Comparison of ENCODE assay signal across 8 mouse cellular contexts in genomic region chr7:29505337-29506318, GRCm38 (mm10). TPM values are rescaled to one million over a fixed set of nuclear protein-coding genes. Genes with fewer than 3 reads are reported as not detected.
DNase-seq lines count a peak whose midpoint lies in the region; ATAC-seq and TF ChIP-seq lines count a peak whose summit lies in the region.

No protein-coding gene starts in this region.

- DNase-seq in heart, adult 2 months = no peak
- DNase-seq in heart, embryonic 10.5 days (ENCODE audit: low spot score) = no peak
- peak; percentile 77 for DNase-seq in embryonic facial prominence, embryonic 14.5 days (ENCODE audit: low spot score)
- peak; percentile 68 for DNase-seq in lung, postnatal 10 days
- no peak for DNase-seq in thymus, postnatal 36 days
- no peak for DNase-seq in layer of hippocampus, adult 9-10 months (ENCODE audit: low spot score)
- DNase-seq in thymus, adult 2 months = no peak

- H3K79me2 ChIP-seq in heart, adult 2 months (replicated peaks; ENCODE audit: control insufficient read depth, insufficient read depth, low read length) = peaks cover 2% of the 10 kb centered on the region

- intact Hi-C loops in heart, adult 2 months (cut with DNase I) = no loop called here

- peak; percentile 86 for ATAC-seq in embryonic facial prominence, embryonic 14.5 days (ENCODE audit: low read depth)
- ATAC-seq in kidney, embryonic 15.5 days (replicated peaks; ENCODE audit: low FRiP score) = peak; percentile 91

- TF ChIP-seq EP300 in heart, adult 2 months (IDR thresholded peaks at IDR 0.05; ENCODE audit: insufficient read depth, low read depth, low read length) = no peak

- no peak overlapping the region for H3K27ac ChIP-seq in heart, adult 2 months
- no peak overlapping the region for H3K27ac ChIP-seq in heart, embryonic 10.5 days
- peak overlapping the region; percentile 58 for H3K27ac ChIP-seq in embryonic facial prominence, embryonic 14.5 days (replicated peaks; ENCODE audit: low read depth, low read length)
- H3K27ac ChIP-seq in kidney, embryonic 15.5 days = peak overlapping the region; percentile 89
- H3K27ac ChIP-seq in thymus, adult 2 months (ENCODE audit: control insufficient read depth, insufficient read depth, low read length) = no peak overlapping the region

- H3K4me1 ChIP-seq in heart, adult 2 months (ENCODE audit: control insufficient read depth, insufficient read depth, low read length) = peaks cover 2% of the 10 kb centered on the region
- peaks cover 39% of the 10 kb centered on the region for H3K4me1 ChIP-seq in heart, embryonic 10.5 days
- H3K4me1 ChIP-seq in embryonic facial prominence, embryonic 14.5 days (ENCODE audit: control insufficient read depth, insufficient read depth, low read length) = peaks cover 15% of the 10 kb centered on the region
- H3K4me1 ChIP-seq in kidney, embryonic 15.5 days = peaks cover 63% of the 10 kb centered on the region
- H3K4me1 ChIP-seq in thymus, adult 2 months (replicated peaks; ENCODE audit: control insufficient read depth, insufficient read depth, low read length) = peaks cover 16% of the 10 kb centered on the region; the same call in 1 of the 2 replicates

- no peak for TF ChIP-seq CTCF in heart, adult 2 months (IDR thresholded peaks at IDR 0.05)
- TF ChIP-seq CTCF in thymus, adult 2 months (IDR thresholded peaks at IDR 0.05; ENCODE audit: borderline replicate concordance, control insufficient read depth, extremely low read depth, insufficient read depth, low read length, poor library complexity) = no peak

- 47% methylated on average over 18 of the region's 18 CpGs for WGBS in heart, adult 2 months
- 34% methylated on average over 18 of the region's 18 CpGs for WGBS in heart, embryonic 10.5 days
- 17% methylated on average over 18 of the region's 18 CpGs for WGBS in embryonic facial prominence, embryonic 14.5 days
- WGBS in kidney, embryonic 15.5 days = 37% methylated on average over 18 of the region's 18 CpGs
- WGBS in thymus, adult 2 months = 58% methylated on average over 18 of the region's 18 CpGs

- peak overlapping the region; percentile 24 for H3K4me2 ChIP-seq in embryonic facial prominence, embryonic 14.5 days (ENCODE audit: low read depth, low read length)
- peak overlapping the region; percentile 40 for H3K4me2 ChIP-seq in kidney, embryonic 15.5 days

- H3K27me3 ChIP-seq in heart, adult 2 months (ENCODE audit: control insufficient read depth, insufficient read depth, low read length) = no peaks in the 10 kb centered on the region
- H3K27me3 ChIP-seq in heart, embryonic 10.5 days (ENCODE audit: insufficient read depth, poor library complexity, severe bottlenecking) = peaks cover 91% of the 10 kb centered on the region
- H3K27me3 ChIP-seq in embryonic facial prominence, embryonic 14.5 days (replicated peaks; ENCODE audit: control insufficient read depth, insufficient read depth, low read length) = no peaks in the 10 kb centered on the region
- H3K27me3 ChIP-seq in kidney, embryonic 15.5 days = no peaks in the 10 kb centered on the region
- H3K27me3 ChIP-seq in thymus, adult 2 months (ENCODE audit: control insufficient read depth, insufficient read depth, low read length) = no peaks in the 10 kb centered on the region

- H3K9me3 ChIP-seq in heart, embryonic 10.5 days = no peaks in the 10 kb centered on the region
- H3K9me3 ChIP-seq in embryonic facial prominence, embryonic 14.5 days (ENCODE audit: control insufficient read depth, low read length) = no peaks in the 10 kb centered on the region
- H3K9me3 ChIP-seq in kidney, embryonic 15.5 days (replicated peaks) = no peaks in the 10 kb centered on the region

- no peak for TF ChIP-seq POLR2A in heart, adult 2 months (IDR thresholded peaks at IDR 0.05; ENCODE audit: insufficient read depth, low read depth, low read length)
- no peak for TF ChIP-seq POLR2A in thymus, adult 2 months (IDR thresholded peaks at IDR 0.05; ENCODE audit: control insufficient read depth, extremely low read depth, insufficient read depth, low read length, poor library complexity)

- H3K9ac ChIP-seq in heart, adult 2 months (ENCODE audit: low read depth, low read length) = peak overlapping the region; percentile 14; the same call in 1 of the 2 replicates
- no peak overlapping the region; the same call in 1 of the 2 replicates for H3K9ac ChIP-seq in embryonic facial prominence, embryonic 14.5 days (ENCODE audit: low read depth, low read length)
- H3K9ac ChIP-seq in kidney, embryonic 15.5 days = no peak overlapping the region

- no peaks in the 10 kb centered on the region for H3K36me3 ChIP-seq in heart, adult 2 months (ENCODE audit: control insufficient read depth, insufficient read depth, low read length)
- no peaks in the 10 kb centered on the region for H3K36me3 ChIP-seq in heart, embryonic 10.5 days
- H3K36me3 ChIP-seq in embryonic facial prominence, embryonic 14.5 days (ENCODE audit: control insufficient read depth, insufficient read depth, low read length) = no peaks in the 10 kb centered on the region
- H3K36me3 ChIP-seq in kidney, embryonic 15.5 days = no peaks in the 10 kb centered on the region
- H3K36me3 ChIP-seq in thymus, adult 2 months (ENCODE audit: control insufficient read depth, insufficient read depth, low read length) = no peaks in the 10 kb centered on the region

- H3K4me3 ChIP-seq in heart, adult 2 months = no peak overlapping the region
- no peak overlapping the region for H3K4me3 ChIP-seq in heart, embryonic 10.5 days
- H3K4me3 ChIP-seq in embryonic facial prominence, embryonic 14.5 days (ENCODE audit: low read depth, low read length) = no peak overlapping the region
- 0 out of 2 replicates have a peak overlapping the region, but pooled peaks have one; percentile 9 for H3K4me3 ChIP-seq in kidney, embryonic 15.5 days (replicated peaks)
- H3K4me3 ChIP-seq in thymus, adult 2 months (ENCODE audit: control insufficient read depth, insufficient read depth, low read length) = no peak overlapping the region

RNA-seq across cellular contexts. Expression of gene Sipa1l3, which starts 12.8 kb away (rescaled TPM):
- 10 to 100 TPM in 1 of 2 experiments, 1 to 10 TPM in 1; 8.9 to 10.7 TPM for total RNA-seq in heart, adult 2 months (2021)
- 9.1 and 11.5 TPM in 2 replicates for polyA plus RNA-seq in heart, adult 2 months (2012; rRNA removed)
- polyA plus RNA-seq in heart, embryonic 10.5 days (2016; fragmentation: Nextera tagmentation; extraction: Ambion mirVana) = 4.5 and 10.4 TPM in 2 replicates
- polyA plus RNA-seq in embryonic facial prominence, embryonic 14.5 days (2014; fragmentation: Nextera tagmentation; extraction: Ambion mirVana) = 12.5 and 15.6 TPM in 2 replicates
- 14.4 and 14.5 TPM in 2 replicates for polyA plus RNA-seq in kidney, embryonic 15.5 days (2015; fragmentation: Nextera tagmentation; extraction: Ambion mirVana)
- 93.0 and 111 TPM in 2 replicates for polyA plus RNA-seq in thymus, adult 2 months (2012; rRNA removed)

Comparison
In these comparisons a context has a peak if more than half of its experiments do, and no peak if none do; other contexts are left out.
1. DNase-seq: peak in embryonic facial prominence, embryonic 14.5 days (single experiment) and lung, postnatal 10 days (single experiment); none in heart, adult 2 months (0 of 2), heart, embryonic 10.5 days (single experiment), thymus, postnatal 36 days (0 of 2), layer of hippocampus, adult 9-10 months (single experiment) and thymus, adult 2 months (single experiment).
2. H3K27ac ChIP-seq: peak in embryonic facial prominence, embryonic 14.5 days (single experiment) and kidney, embryonic 15.5 days (single experiment); none in heart, adult 2 months (single experiment), heart, embryonic 10.5 days (single experiment) and thymus, adult 2 months (single experiment).